Mouse (Mus musculus) erythroblast, adult 5-6 weeks (primary cell): ENCODE measurements around the gene Zfp282. TPM values are rescaled to one million over a fixed set of nuclear protein-coding genes. Genes with fewer than 3 reads are reported as not detected.
"Not testable (repeated sequence)": the region's sequence is repeated elsewhere in the genome, so short reads cannot be mapped to it uniquely, and the experiment has no call there.

ENCODE experiments used
- ATAC-seq: replicated peaks from 2 replicates; pipeline ENCODE4 v1.8.0; 2016; ENCODE audit warnings: moderate number of reproducible peaks, mild to moderate bottlenecking, moderate TSS enrichment, inconsistent platforms; ENCODE audit not compliant: poor library complexity, low FRiP score, severe bottlenecking
- total RNA-seq, 2 experiments: library from RNA; stranded (forward) in 1 of 2; stranded (reverse) in 1 of 2; fragments of 150-400 nt in 1 of 2; fragments of 200-764, 138-1000 nt in 1 of 2; gene quantifications; 2 replicates each; pipeline versions ENCODE4 v1.2.3 to v1.2.4; 2015 to 2017; ENCODE audit warnings: low replicate concordance in 2 of 2

The Zfp282 gene
- 0.38 and 0.63 TPM in 2 replicates for total RNA-seq (2015; ENCODE audit: low replicate concordance)
- total RNA-seq (2017; ENCODE audit: low replicate concordance) = 1.2 and 1.3 TPM in 2 replicates

- ATAC-seq = no peak
Observed at GRCm38 (mm10) chr6:47877058-47877457, at the start of gene Zfp282. Gene Zfp282 (plus strand): TSS chr6:47877204.

- ATAC-seq = no peak
Observed at GRCm38 (mm10) chr6:47827462-47827861, 49.5 kb upstream of the Zfp282 start.

GRCm38 (mm10) chr6:47828950-47829349, 48.1 kb upstream of the Zfp282 start:
- ATAC-seq = no peak

- peak; percentile 94 for ATAC-seq
Observed at GRCm38 (mm10) chr6:47830104-47831078, 46.6 kb upstream of the Zfp282 start, which contains the start of gene Zfp786. Gene Zfp786 (minus strand): TSS chr6:47830867.

- no peak for ATAC-seq
Observed at GRCm38 (mm10) chr6:47832220-47832619, 44.8 kb upstream of the Zfp282 start.

DNA sequence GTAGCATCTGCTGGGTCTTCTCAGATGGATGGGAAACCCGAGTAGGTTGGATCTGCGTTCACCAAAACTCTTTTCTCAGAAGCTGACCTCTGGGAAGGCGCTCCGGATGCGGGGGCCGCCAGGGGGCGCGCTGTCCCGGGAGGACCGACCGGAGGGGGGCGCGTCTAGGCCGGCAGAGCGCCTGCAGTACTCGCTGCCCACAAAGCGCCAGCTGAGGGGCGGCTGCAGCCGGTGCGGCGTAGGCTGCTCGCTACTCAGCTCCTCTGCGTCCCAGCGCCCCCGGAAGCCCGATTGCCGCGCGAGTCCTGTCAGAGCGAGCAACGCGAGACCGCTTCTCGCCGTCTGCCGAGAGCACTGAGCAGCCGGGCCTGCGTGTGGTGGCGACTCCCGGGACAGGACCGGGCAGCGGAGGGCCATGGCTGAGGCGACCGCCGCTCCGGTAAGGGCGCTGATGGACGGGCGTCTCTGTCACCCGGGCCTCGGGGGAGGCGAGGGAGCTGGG, 41.5 kb upstream of the Zfp282 start, which contains the start of gene Zfp398:
Zfp398 (plus strand) TSS at position 180 of the 502 bp plus-strand sequence.
- peak; percentile 87 for ATAC-seq

GRCm38 (mm10) chr6:47835984-47836521, 41.0 kb upstream of the Zfp282 start:
- ATAC-seq = peak; percentile 72

- no peak for ATAC-seq
Observed at GRCm38 (mm10) chr6:47837630-47838029, 39.4 kb upstream of the Zfp282 start.

DNA sequence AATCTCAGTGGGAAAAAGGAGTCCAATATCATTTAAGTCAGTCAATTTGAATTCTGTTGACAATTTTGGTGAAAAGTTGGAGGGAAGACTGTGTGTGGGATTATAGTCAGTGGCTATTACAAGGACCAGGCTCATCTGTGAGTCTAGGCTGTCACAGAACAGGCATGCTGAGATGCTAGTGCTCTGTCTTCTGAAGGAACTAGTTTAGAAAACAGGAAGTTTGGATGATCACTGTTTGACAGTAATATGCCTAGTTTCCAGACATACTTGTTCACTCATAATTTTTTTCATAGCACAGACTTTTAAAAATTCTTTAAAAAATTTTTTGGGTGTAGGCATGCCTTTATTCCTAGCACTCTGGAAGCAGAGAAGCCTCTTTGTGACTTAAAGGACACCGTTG, 35.9 kb upstream of the Zfp282 start:
- ATAC-seq = no peak

GRCm38 (mm10) chr6:47841831-47842230, 35.2 kb upstream of the Zfp282 start:
- ATAC-seq = no peak

DNA sequence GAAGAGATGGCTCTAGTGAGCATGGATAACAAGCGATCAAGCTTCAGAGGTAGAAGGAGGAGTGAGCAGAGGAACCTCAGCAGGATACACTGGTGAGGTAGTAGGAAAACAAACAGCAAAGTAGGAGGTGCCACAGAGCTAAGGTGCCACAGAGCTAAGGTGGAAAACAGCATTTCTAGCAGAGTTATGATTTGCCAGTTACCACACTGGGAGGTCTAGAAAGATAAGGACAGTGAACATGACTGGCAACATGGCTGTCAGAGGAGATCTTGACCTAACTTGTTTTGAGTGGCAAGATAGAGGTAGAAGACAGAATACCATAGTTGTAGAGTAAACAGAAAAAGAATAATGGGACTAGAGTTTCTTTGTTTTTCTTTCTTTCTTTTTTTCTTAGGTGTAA, 34.7 kb upstream of the Zfp282 start:
- peak; percentile 68 for ATAC-seq

DNA sequence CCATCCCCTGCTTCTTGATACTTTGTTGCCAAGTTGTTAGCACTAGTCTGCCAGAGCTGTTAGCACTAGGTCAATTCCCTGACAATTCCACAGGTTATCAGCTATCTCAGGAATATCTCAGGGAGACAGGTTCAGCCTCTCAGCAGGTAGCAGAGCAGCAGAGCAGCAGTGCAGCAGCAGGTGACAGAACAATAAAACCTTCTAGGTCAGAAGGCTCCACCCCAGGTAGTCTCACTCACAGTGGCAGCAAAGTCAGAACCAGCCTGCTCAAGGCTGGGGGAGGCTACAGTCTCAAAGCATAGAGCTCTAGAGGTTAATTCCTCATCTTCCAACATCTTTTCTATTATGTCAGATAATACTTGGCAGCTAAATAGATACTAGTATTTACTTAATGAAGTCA, 31.2 kb upstream of the Zfp282 start:
- ATAC-seq = no peak

DNA sequence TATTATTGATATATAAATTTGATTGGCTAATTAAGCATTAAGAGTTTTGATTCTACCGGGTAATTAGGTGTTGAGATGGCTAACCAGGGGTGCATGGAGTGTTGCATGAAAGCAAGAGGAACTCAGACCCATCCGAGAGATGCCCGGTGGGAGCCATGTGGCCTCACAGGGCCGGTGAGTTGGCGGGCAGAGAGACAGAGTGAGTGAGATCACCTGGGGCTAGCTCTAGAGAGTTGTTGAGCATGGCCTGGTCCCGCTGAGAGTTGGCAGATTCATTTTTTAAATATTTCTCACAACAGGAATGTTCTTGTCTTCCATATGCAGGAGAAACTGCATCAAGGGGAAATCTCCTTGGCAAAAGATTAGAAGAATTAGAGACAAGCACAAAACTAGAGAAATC, 19.8 kb upstream of the Zfp282 start:
- ATAC-seq = no peak

GRCm38 (mm10) chr6:47857729-47858128, 19.3 kb upstream of the Zfp282 start:
- ATAC-seq = not testable (repeated sequence)

- no peak for ATAC-seq
Observed at GRCm38 (mm10) chr6:47872266-47872665, 4.7 kb upstream of the Zfp282 start.

DNA sequence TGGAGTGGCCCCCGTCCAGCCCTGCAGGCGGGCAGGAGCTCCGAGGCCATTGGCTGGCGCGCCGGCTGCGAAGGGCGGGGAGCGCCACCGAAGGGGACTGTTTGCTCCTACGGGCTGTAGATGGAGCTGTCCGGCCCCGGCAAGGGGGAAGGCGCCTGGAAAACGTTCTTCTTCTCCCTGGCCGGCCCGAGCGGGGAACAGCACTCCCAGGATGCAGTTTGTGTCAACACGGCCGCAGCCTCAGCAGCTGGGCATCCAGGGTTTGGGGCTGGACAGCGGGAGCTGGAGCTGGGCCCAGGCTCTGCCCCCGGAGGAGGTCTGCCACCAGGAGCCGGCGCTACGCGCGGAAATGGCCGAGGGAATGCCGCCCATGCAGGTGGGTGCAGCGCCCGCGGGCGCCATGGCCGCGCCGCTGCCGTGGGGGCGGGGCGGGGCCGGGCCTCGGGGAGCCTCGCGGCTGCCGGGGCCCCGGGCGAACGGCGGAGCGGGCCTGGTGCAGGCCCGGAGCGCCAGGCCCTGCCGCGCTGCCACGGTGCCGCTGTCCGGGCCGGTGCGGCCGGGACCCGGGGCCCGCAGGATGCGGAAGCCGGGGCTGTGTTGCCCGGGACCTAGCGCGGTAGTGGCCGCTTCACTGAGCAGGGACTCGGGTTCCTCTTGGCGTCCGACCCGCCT, 593 bp downstream of the Zfp282 start:
- ATAC-seq = peak; percentile 93

- peak; percentile 36; the same call in 1 of the 2 replicates for ATAC-seq
Observed at GRCm38 (mm10) chr6:47878133-47878514, 1.1 kb downstream of the Zfp282 start.

DNA sequence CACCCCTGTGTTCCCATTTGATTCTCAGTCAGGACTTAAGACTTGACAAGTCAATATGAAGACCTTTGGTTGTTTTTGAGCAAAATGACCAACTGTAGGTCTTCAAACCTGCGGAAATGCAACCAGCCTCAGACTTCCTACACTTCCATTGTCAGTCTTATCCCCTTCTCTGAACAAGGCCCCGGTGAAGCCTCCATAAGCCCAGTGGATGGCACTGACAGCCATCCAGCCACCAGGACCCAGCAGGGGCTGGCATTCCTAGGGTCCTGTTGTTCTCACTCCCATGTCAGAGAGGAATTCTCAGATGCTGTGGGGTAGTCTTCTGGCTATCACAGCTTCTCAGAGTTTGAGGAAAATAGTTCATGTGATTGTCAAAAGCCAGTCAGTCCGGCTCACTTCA, 1.6 kb downstream of the Zfp282 start:
- no peak for ATAC-seq

- no peak for ATAC-seq
Observed at GRCm38 (mm10) chr6:47879049-47879716, 2.2 kb downstream of the Zfp282 start.

- no peak for ATAC-seq
Observed at GRCm38 (mm10) chr6:47880166-47880565, 3.2 kb downstream of the Zfp282 start.
